Mouse (Mus musculus) mammary gland, adult 2 months (tissue): Measurements from ENCODE around the gene Gda. TPM values are rescaled to one million over a fixed set of nuclear protein-coding genes. Genes with fewer than 3 reads are reported as not detected.

Source experiments
- polyA plus RNA-seq: library from polyadenylated mRNA; depleted of rRNA; stranded (reverse); fragments of >200 nt; gene quantifications from 2 replicates; pipeline ENCODE4 v1.2.3, GENCODE M21; 2012; ENCODE audit warnings: low replicate concordance; rRNA removed

Gene Gda
- polyA plus RNA-seq: 11.1 and 13.4 TPM in 2 replicates

GRCm38 (mm10) chr19:21473345-21473744 is at the start of gene Gda:
Gda (minus strand) TSS chr19:21473445.

Other genes starting within 250 kb of the Gda start
- 22.3 and 23.0 TPM in 2 replicates for gene Zfand5, start 201.2 kb downstream of the Gda start, polyA plus RNA-seq
- gene 1110059E24Rik, start 179.5 kb upstream of the Gda start, polyA plus RNA-seq: 2.0 and 6.9 TPM in 2 replicates
- 8.7 and 13.9 TPM in 2 replicates for gene Abhd17b, start 179.7 kb upstream of the Gda start, polyA plus RNA-seq